Mouse (Mus musculus) myocyte (in vitro differentiated cells): ENCODE measurements at regions not wholly inside any gene's neighbourhood (a gene's known extent, or its start where the extent isn't known, plus 50 kb on each side); places are given as distances from the start of the nearest gene placed in this dataset.

Experiments used
- H3K27me3 ChIP-seq: one replicate; pipeline ENCODE4 v1.6.1; 2011; ENCODE audit not compliant: control insufficient read depth, insufficient read depth, insufficient read length
- H3K36me3 ChIP-seq: one replicate; pipeline ENCODE4 v1.6.1; 2011; ENCODE audit not compliant: control insufficient read depth, insufficient read depth
- H3K4me2 ChIP-seq: one replicate; pipeline ENCODE4 v1.6.1; 2011; ENCODE audit warnings: low read depth, control low read depth
- H3K4me3 ChIP-seq: one replicate; pipeline ENCODE4 v1.5.1; 2011; ENCODE audit warnings: mild to moderate bottlenecking, control low read depth, moderate library complexity
- H3K79me2 ChIP-seq: one replicate; pipeline ENCODE4 v1.6.1; 2011; ENCODE audit not compliant: control insufficient read depth, insufficient read depth
- H3ac ChIP-seq: one replicate; pipeline ENCODE4 v1.6.1; 2011; ENCODE audit not compliant: control insufficient read depth, insufficient read length
- CEBPB ChIP-seq: IDR thresholded peaks from 2 replicates; pipeline ENCODE4 v1.6.1; 2011; ENCODE audit warnings: mild to moderate bottlenecking, moderate library complexity; ENCODE audit not compliant: poor library complexity, insufficient read depth, severe bottlenecking
- E2F4 ChIP-seq: IDR thresholded peaks from one replicate; pipeline ENCODE4 v1.6.1; 2011; ENCODE audit warnings: mild to moderate bottlenecking, control low read depth, moderate library complexity; ENCODE audit not compliant: insufficient read depth
- MAX ChIP-seq: IDR thresholded peaks from one replicate; pipeline ENCODE4 v1.6.1; 2011; ENCODE audit warnings: low read depth, mild to moderate bottlenecking, control low read depth
- MYOD1 ChIP-seq, 3 experiments: IDR thresholded peaks; one replicate each; pipeline ENCODE4 v1.6.1; 2011; ENCODE audit warnings: control low read depth in 2 of 3, low read depth in 2 of 3, mild to moderate bottlenecking in 2 of 3, moderate library complexity in 1 of 3; ENCODE audit not compliant: insufficient read length in 2 of 3, control insufficient read depth in 1 of 3
- MYOG ChIP-seq, 3 experiments: IDR thresholded peaks; one replicate each; pipeline ENCODE4 v1.6.1; 2011; ENCODE audit warnings: control low read depth in 2 of 3, low read depth in 2 of 3, mild to moderate bottlenecking in 2 of 3; ENCODE audit not compliant: insufficient read length in 2 of 3, control insufficient read depth in 1 of 3, insufficient read depth in 1 of 3
- POLR2A ChIP-seq: IDR thresholded peaks from one replicate; pipeline ENCODE4 v1.6.1; 2011; ENCODE audit warnings: low read depth, mild to moderate bottlenecking, control low read depth, moderate library complexity; ENCODE audit not compliant: insufficient read length
- POLR2AphosphoS2 ChIP-seq: IDR thresholded peaks from one replicate; pipeline ENCODE4 v1.6.1; 2011; ENCODE audit warnings: low read depth, control low read depth; ENCODE audit not compliant: insufficient read length
- REST ChIP-seq: IDR thresholded peaks from one replicate; pipeline ENCODE4 v1.6.1; 2011; ENCODE audit warnings: mild to moderate bottlenecking, control low read depth, moderate library complexity; ENCODE audit not compliant: insufficient read depth, insufficient read length
- SRF ChIP-seq: IDR thresholded peaks from one replicate; pipeline ENCODE4 v1.6.1; 2011; ENCODE audit warnings: low read depth; ENCODE audit not compliant: control insufficient read depth, insufficient read length
- TCF12 ChIP-seq: IDR thresholded peaks from one replicate; pipeline ENCODE4 v1.6.1; 2011; ENCODE audit warnings: mild to moderate bottlenecking, control low read depth; ENCODE audit not compliant: poor library complexity, insufficient read depth, severe bottlenecking
- TCF3 ChIP-seq: IDR thresholded peaks from one replicate; pipeline ENCODE4 v1.6.1; 2011; ENCODE audit warnings: low read depth, control low read depth; ENCODE audit not compliant: insufficient read length
- USF1 ChIP-seq: IDR thresholded peaks from one replicate; pipeline ENCODE4 v1.6.1; 2011; ENCODE audit warnings: low read depth, mild to moderate bottlenecking, control low read depth, moderate library complexity

- H3ac ChIP-seq, result no peak overlapping the region
- no peaks in the 10 kb centered on the region for H3K27me3 ChIP-seq
- H3K4me3 ChIP-seq, result no peak overlapping the region
- H3K4me2 ChIP-seq, result no peak overlapping the region
- TF ChIP-seq TCF12, result no peak
- TF ChIP-seq TCF3, result no peak
- TF ChIP-seq POLR2A, result no peak
- TF ChIP-seq POLR2AphosphoS2, result no peak
- no peak for TF ChIP-seq E2F4
- TF ChIP-seq CEBPB, result no peak
- no peak for TF ChIP-seq REST
- no peaks in the 10 kb centered on the region for H3K79me2 ChIP-seq
- no peaks in the 10 kb centered on the region for H3K36me3 ChIP-seq
Measured at GRCm38 (mm10) chr3:52540862-52541380, 272.8 kb downstream of the Foxo1 start.

DNA sequence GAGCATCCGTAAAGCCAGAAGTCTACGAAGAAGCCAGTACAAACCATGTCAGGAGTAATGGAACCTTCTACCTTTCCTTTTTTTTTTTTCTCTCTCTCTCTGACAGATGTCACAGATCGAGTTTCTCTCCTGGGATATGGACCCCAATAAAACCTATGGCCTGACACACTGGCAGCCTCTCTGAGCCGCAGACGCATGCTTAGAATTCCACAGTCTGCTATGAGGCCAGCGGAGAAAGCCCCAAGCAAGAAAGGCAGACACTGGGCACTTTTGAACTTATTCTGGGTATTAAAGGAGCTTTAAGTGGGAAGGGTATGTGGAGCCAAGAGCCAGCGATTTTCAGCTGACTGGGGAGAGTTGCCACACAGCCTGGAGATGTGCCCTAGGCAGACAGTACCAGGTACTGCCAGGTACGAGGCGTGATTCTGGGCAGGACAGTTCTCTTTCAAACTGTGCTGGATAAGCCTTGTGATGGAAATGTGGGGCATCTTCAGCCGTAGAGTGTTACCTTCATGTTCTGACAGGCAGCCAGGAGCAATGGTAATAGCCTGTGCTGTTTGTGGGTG lies 271.8 kb downstream of the Foxo1 start:
- no peak overlapping the region for H3K4me2 ChIP-seq
- TF ChIP-seq E2F4 (no peak), CEBPB (no peak), TCF12 (no peak), MYOG (IDR thresholded peaks at IDR 0.05; ENCODE audit: control insufficient read depth in 1 of 3, insufficient read depth in 1 of 3, insufficient read length in 2 of 3, low read depth in 2 of 3) (peak in 1 of 3 experiments; percentile 15), MYOD1 (IDR thresholded peaks at IDR 0.05; ENCODE audit: control insufficient read depth in 1 of 3, insufficient read length in 2 of 3, low read depth in 2 of 3) (peak in 1 of 3 experiments; percentile 14), POLR2AphosphoS2 (no peak), POLR2A (no peak)
- no peaks in the 10 kb centered on the region for H3K79me2 ChIP-seq
- H3ac ChIP-seq, result no peak overlapping the region
- H3K36me3 ChIP-seq, result no peaks in the 10 kb centered on the region
- no peaks in the 10 kb centered on the region for H3K27me3 ChIP-seq
- no peak overlapping the region for H3K4me3 ChIP-seq

GRCm38 (mm10) chr3:52538306-52538705 lies 270.2 kb downstream of the Foxo1 start:
- no peaks in the 10 kb centered on the region for H3K27me3 ChIP-seq
- peak overlapping the region; percentile 68 for H3K4me2 ChIP-seq
- no peak overlapping the region for H3ac ChIP-seq
- H3K4me3 ChIP-seq, result no peak overlapping the region
- H3K36me3 ChIP-seq, result no peaks in the 10 kb centered on the region
- H3K79me2 ChIP-seq, result no peaks in the 10 kb centered on the region
- TF ChIP-seq MYOD1 (IDR thresholded peaks at IDR 0.05; ENCODE audit: control insufficient read depth in 1 of 3, insufficient read length in 2 of 3, low read depth in 2 of 3) (peak in 1 of 3 experiments; percentile 59), USF1 (no peak), CEBPB (0 out of 2 replicates have a peak, but pooled peaks have one; percentile 16), MYOG (IDR thresholded peaks at IDR 0.05; ENCODE audit: control insufficient read depth in 1 of 3, insufficient read depth in 1 of 3, insufficient read length in 2 of 3, low read depth in 2 of 3) (peak in 1 of 3 experiments; percentile 41)

- TF ChIP-seq POLR2AphosphoS2 (no peak), SRF (no peak), MYOD1 (IDR thresholded peaks at IDR 0.05; ENCODE audit: control insufficient read depth in 1 of 3, insufficient read length in 2 of 3, low read depth in 2 of 3) (peak; percentile 51 to 61 (median 55))
Measured at GRCm38 (mm10) chr3:52537362-52537911, 269.3 kb downstream of the Foxo1 start.

DNA sequence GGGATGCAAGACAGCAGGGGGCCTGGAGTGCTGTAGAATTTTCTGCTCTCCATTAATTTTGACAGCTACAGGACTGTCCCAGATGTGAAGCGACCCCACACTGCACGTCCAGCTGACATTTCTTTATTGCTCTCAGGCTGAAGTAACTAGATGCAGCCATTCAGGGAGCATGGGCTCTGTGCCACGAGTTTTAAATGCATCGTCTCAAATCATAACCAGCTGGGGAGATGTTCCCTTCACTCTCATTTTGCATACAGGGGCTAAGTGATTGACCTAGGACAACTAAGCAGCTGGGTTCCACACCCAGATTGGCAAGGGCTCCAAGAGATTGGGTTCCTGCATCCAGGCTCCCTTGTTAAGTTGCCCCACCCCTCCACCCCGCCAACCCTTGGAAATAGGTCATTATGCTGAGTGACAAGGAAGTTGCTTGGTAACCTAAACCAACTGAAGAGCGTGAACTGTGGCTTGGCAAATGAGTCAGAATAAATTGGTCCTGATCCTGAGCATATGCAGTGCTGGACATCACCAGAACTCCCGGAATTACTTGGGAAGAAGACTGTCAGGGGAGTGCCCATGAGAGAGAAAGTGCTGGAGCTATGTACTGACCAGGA lies 267.4 kb downstream of the Foxo1 start:
- TF ChIP-seq E2F4 (no peak), POLR2A (no peak), REST (no peak), CEBPB (no peak), MAX (no peak), TCF3 (no peak), POLR2AphosphoS2 (no peak), MYOD1 (IDR thresholded peaks at IDR 0.05; ENCODE audit: control insufficient read depth in 1 of 3, insufficient read length in 2 of 3, low read depth in 2 of 3) (peak in 1 of 3 experiments; percentile 5), MYOG (IDR thresholded peaks at IDR 0.05; ENCODE audit: control insufficient read depth in 1 of 3, insufficient read depth in 1 of 3, insufficient read length in 2 of 3, low read depth in 2 of 3) (no peak)
- peak overlapping the region; percentile 31 for H3K4me2 ChIP-seq
- no peak overlapping the region for H3K4me3 ChIP-seq
- H3ac ChIP-seq, result no peak overlapping the region
- no peaks in the 10 kb centered on the region for H3K27me3 ChIP-seq
- H3K79me2 ChIP-seq, result no peaks in the 10 kb centered on the region
- no peaks in the 10 kb centered on the region for H3K36me3 ChIP-seq

More at GRCm38 (mm10) chr3:52537362-52537911, 269.3 kb downstream of the Foxo1 start:
- H3K27me3 ChIP-seq, result no peaks in the 10 kb centered on the region
- no peaks in the 10 kb centered on the region for H3K36me3 ChIP-seq
- H3K4me2 ChIP-seq, result peak overlapping the region; percentile 68
- no peak overlapping the region for H3K4me3 ChIP-seq
- no peak overlapping the region for H3ac ChIP-seq
- H3K79me2 ChIP-seq, result no peaks in the 10 kb centered on the region
